Mouse (Mus musculus) left cerebral cortex, postnatal 25 days (tissue): ENCODE measurements at regions not wholly inside any gene's neighbourhood (a gene's known extent, or its start where the extent isn't known, plus 50 kb on each side); places are given as distances from the start of the nearest gene placed in this dataset.

Experiments used
- DNase-seq, 2 experiments: peaks; one replicate each; pipeline ENCODE4 v3.0.0; 2022; ENCODE audit warnings: low spot score in 2 of 2, mixed read lengths in 1 of 2
- intact Hi-C: fragments of 180-260 bp; cut with DNase I; formaldehyde crosslinking; loops from one replicate; pipeline ENCODE4 v1.15.1; 2025

- intact Hi-C loops, result no loop called here
Measured at GRCm38 (mm10) chr1:169872865-169873264, 55.6 kb upstream of the Ccdc190 start.

GRCm38 (mm10) chr1:169868636-169869035 lies 59.8 kb upstream of the Ccdc190 start:
- peak; percentile 24 to 87 for DNase-seq
- intact Hi-C loops, result no loop called here

More at GRCm38 (mm10) chr1:169872865-169873264, 55.6 kb upstream of the Ccdc190 start:
- no peak for DNase-seq

GRCm38 (mm10) chr1:169867453-169867852 lies 61.0 kb upstream of the Ccdc190 start:
- intact Hi-C loops, result no loop called here
- no peak for DNase-seq

GRCm38 (mm10) chr1:169866840-169867239 lies 61.6 kb upstream of the Ccdc190 start:
- DNase-seq, result no peak
- intact Hi-C loops, result no loop called here

- DNase-seq, result peak in 1 of 2 experiments; percentile 51
- intact Hi-C loops, result no loop called here
Measured at GRCm38 (mm10) chr1:169859041-169859440, 69.4 kb upstream of the Ccdc190 start.

- intact Hi-C loops, result no loop called here
- DNase-seq, result peak in 1 of 2 experiments; percentile 25
Measured at GRCm38 (mm10) chr1:169851663-169852062, 76.8 kb upstream of the Ccdc190 start.

- intact Hi-C loops, result no loop called here
- no peak for DNase-seq
Measured at GRCm38 (mm10) chr1:169848254-169849015, 80.0 kb upstream of the Ccdc190 start.

- intact Hi-C loops, result no loop called here
- DNase-seq, result peak in 1 of 2 experiments; percentile 57
Measured at GRCm38 (mm10) chr1:169842490-169842889, 86.0 kb upstream of the Ccdc190 start.

- intact Hi-C loops, result no loop called here
- peak in 1 of 2 experiments; percentile 68 for DNase-seq
Measured at GRCm38 (mm10) chr1:169840948-169841347, 87.5 kb upstream of the Ccdc190 start.

GRCm38 (mm10) chr1:169840056-169840728 lies 88.3 kb upstream of the Ccdc190 start:
- intact Hi-C loops, result no loop called here
- DNase-seq, result peak in 1 of 2 experiments; percentile 53

- peak in 1 of 2 experiments; percentile 54 for DNase-seq
- intact Hi-C loops, result loop anchor here (5.0 kb wide), 2 partner anchors 49 to 64 kb away; no protein-coding TSS in a partner anchor
Measured at GRCm38 (mm10) chr1:169833385-169833784, 85.9 kb upstream of the Rgs4 start.

- DNase-seq, result no peak
- intact Hi-C loops, result loop anchor here (5.0 kb wide), 2 partner anchors 51 to 66 kb away; no protein-coding TSS in a partner anchor
Measured at GRCm38 (mm10) chr1:169831326-169832066, 84.1 kb upstream of the Rgs4 start.

GRCm38 (mm10) chr1:169830596-169830995 lies 83.2 kb upstream of the Rgs4 start:
- intact Hi-C loops, result loop anchor here (5.0 kb wide), 2 partner anchors 52 to 67 kb away; no protein-coding TSS in a partner anchor
- DNase-seq, result peak in 1 of 2 experiments; percentile 64

- DNase-seq, result peak in 1 of 2 experiments; percentile 92
- intact Hi-C loops, result loop anchor here (5.0 to 10.0 kb wide), 2 partner anchors 60 to 147 kb away; no protein-coding TSS in a partner anchor
Measured at GRCm38 (mm10) chr1:169822034-169822433, 74.6 kb upstream of the Rgs4 start.

GRCm38 (mm10) chr1:169819404-169819949 lies 72.0 kb upstream of the Rgs4 start:
- intact Hi-C loops, result loop anchor here (5.0 kb wide), 1 partner anchor 78 kb away; no protein-coding TSS in a partner anchor
- DNase-seq, result no peak

GRCm38 (mm10) chr1:169816939-169817338 lies 69.5 kb upstream of the Rgs4 start:
- intact Hi-C loops, result loop anchor here (2.0 to 5.0 kb wide), 2 partner anchors 70 to 80 kb away; partner anchors contain the start of gene Rgs4
- peak; percentile 40 to 83 for DNase-seq

GRCm38 (mm10) chr1:169812512-169813101 lies 65.2 kb upstream of the Rgs4 start:
- intact Hi-C loops, result no loop called here
- no peak for DNase-seq

GRCm38 (mm10) chr1:169803428-169804138 lies 56.1 kb upstream of the Rgs4 start:
- peak; percentile 31 to 74 for DNase-seq
- intact Hi-C loops, result loop anchor here (5.0 kb wide), 1 partner anchor 41 kb away; no protein-coding TSS in a partner anchor
